Mouse (Mus musculus): Measurements from ENCODE around the gene Olfr1431. TPM values are rescaled to one million over a fixed set of nuclear protein-coding genes. Genes with fewer than 3 reads are reported as not detected.
"Not testable (repeated sequence)": the region's sequence is repeated elsewhere in the genome, so short reads cannot be mapped to it uniquely, and the experiment has no call there.

The Olfr1431 gene
- not detected for polyA plus RNA-seq (2021)

DNA sequence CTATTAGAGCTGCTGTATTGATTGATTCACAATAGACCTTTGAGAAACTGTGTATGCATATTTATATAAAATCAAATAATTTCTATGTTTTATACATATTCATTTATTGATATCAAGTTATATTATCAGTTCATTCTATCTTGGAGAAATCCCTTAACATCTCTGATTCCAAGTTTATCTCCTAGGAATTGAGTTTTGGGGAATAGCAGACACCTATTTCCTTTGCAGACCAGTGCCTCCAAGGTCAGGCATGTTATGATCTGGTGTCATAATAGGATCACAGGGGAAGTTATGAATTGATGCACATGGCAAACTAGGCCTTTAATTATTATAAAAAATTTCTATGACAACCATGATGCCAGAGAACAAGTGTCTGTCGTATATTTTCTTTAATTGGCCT is at the start of gene Olfr1431:
Gene Olfr1431, plus strand, starts transcription at position 301 of the 400 bp plus-strand sequence.
- no peak for DNase-seq (ENCODE audit: low read depth, low spot score)
- ATAC-seq = no peak
- POLR2A ChIA-PET = no interaction called here
- no peak for TF ChIP-seq CTCF (IDR thresholded peaks at IDR 0.05)
- CTCF ChIA-PET = no interaction called here
- H3K27me3 ChIP-seq = peaks cover 5% of the 10 kb centered on the region
- in situ Hi-C loops (cut with MboI; ENCODE audit: low pct_unique_long_range_greater_than_20kb) = no loop called here

GRCm38 (mm10) chr19:12170062-12170599 is 30.3 kb upstream of the Olfr1431 start, which contains the start of gene Olfr1555-ps1:
Olfr1555-ps1 (minus strand) TSS chr19:12170112.
- POLR2A ChIA-PET; DNase-seq (ENCODE audit: low read depth, low spot score); ATAC-seq; H3K27me3 ChIP-seq; in situ Hi-C loops (cut with MboI; ENCODE audit: low pct_unique_long_range_greater_than_20kb); CTCF ChIA-PET: not testable (repeated sequence)

DNA sequence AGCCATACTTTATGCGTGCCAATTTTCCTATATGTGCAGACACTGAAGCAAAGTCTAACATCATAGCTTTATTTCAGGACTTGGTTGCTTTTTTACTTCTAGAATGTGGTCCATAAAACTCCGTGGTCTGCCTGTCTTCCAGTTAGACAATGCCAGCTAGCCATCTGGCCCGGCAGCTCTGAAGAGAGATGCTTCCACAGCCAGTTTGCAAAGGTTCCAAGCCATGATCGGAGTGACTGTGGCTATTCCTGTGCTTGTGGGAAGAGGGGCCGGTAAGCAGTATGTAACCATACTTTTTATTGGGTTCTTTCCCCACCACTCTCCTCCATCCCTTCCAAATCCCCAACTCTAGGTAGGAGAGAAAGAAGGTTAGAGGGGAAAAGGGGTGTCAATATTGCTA is 25.0 kb upstream of the Olfr1431 start:
- H3K27me3 ChIP-seq; CTCF ChIA-PET; in situ Hi-C loops (cut with MboI; ENCODE audit: low pct_unique_long_range_greater_than_20kb); ATAC-seq; POLR2A ChIA-PET; DNase-seq (ENCODE audit: low read depth, low spot score): not testable (repeated sequence)

- POLR2A ChIA-PET; H3K27me3 ChIP-seq; CTCF ChIA-PET; ATAC-seq; in situ Hi-C loops (cut with MboI; ENCODE audit: low pct_unique_long_range_greater_than_20kb); DNase-seq (ENCODE audit: low read depth, low spot score): not testable (repeated sequence)
These were observed 1.4 kb upstream of the Olfr1431 start for GRCm38 (mm10) chr19:12199076-12199475.

DNA sequence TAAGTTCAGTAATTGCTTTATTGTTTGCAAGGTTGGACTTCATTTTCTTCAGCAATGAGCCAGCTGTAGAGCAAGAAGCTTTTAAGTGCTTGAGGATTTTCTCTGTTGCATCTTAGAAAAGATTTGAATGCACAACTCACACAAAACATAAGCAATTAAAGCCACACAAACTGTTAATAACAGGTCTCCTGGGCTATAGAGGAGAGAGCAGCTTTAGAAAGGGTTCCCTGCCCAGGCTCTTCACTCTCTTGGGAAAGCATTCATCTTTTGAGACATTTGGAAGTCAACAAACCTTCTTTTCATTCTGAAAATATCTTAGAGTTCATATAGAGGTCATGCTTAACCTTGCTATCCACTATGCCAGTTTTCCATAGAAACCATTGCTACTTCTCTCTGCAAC is 32.1 kb downstream of the Olfr1431 start, which contains the start of gene Olfr1432:
Gene Olfr1432, minus strand, starts transcription at position 101 of the 400 bp plus-strand sequence.
- CTCF ChIA-PET; DNase-seq (ENCODE audit: low read depth, low spot score); ATAC-seq; H3K27me3 ChIP-seq; POLR2A ChIA-PET; in situ Hi-C loops (cut with MboI; ENCODE audit: low pct_unique_long_range_greater_than_20kb): not testable (repeated sequence)

DNA sequence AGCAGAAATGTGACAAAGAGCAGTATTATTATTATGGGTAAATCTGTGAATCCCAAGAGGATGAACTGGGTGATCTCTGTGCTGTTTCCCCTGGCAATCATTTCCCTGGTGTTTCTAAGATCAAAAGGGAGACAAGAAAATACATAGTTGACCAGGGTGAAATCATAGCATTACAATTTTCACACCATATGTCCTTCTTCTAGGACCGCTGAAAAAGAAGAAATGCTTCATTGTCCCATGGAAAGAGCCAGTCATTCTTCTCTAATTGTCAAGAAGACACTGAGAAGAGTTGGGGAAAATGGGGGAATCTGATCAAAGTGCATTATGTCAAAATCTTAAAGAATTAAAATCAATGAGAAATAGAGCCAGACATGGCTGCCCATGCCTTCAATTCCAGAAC is 41.1 kb downstream of the Olfr1431 start, which contains the start of gene Olfr262:
Gene Olfr262, minus strand, starts transcription at position 101 of the 400 bp plus-strand sequence.
- ATAC-seq (no peak), DNase-seq (ENCODE audit: low read depth, low spot score) (no peak)
- POLR2A ChIA-PET = no interaction called here
- peaks cover 22% of the 10 kb centered on the region for H3K27me3 ChIP-seq
- in situ Hi-C loops (cut with MboI; ENCODE audit: low pct_unique_long_range_greater_than_20kb) = no loop called here
- CTCF ChIA-PET = no interaction called here
- TF ChIP-seq CTCF (IDR thresholded peaks at IDR 0.05) = no peak

DNA sequence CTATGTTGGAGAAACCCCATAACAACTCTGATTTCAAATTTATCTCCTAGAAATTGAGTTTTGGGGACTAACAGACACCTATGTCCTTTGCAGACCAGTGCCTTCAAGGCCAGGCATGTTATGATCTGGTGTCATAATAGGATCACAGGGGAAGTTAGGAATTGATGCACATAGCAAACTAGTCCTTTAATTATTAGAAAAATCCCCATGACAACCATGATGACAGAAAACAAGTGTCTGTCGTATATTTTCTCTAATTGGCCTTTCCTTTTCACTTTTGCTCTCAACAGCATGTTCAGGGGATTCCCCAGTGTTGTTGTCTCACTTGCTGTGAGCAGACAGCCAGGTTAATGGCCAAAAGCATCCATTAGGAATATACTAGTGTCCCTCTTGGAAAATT is 60.3 kb downstream of the Olfr1431 start, which contains the start of gene Olfr235:
Gene Olfr235, plus strand, starts transcription at position 301 of the 400 bp plus-strand sequence.
- no peak for TF ChIP-seq CTCF (IDR thresholded peaks at IDR 0.05)
- no peak for ATAC-seq
- ChIA-PET POLR2A (no interaction called here), CTCF (no interaction called here)
- in situ Hi-C loops (cut with MboI; ENCODE audit: low pct_unique_long_range_greater_than_20kb) = no loop called here
- DNase-seq (ENCODE audit: low read depth, low spot score) = no peak
- H3K27me3 ChIP-seq = peaks cover 17% of the 10 kb centered on the region

Other genes with a start within 250 kb of the Olfr1431 start
- 104 TPM for gene Osbp, start 234.7 kb upstream of the Olfr1431 start, polyA plus RNA-seq (2021)
- not detected for gene Olfr1423, start 159.3 kb upstream of the Olfr1431 start, polyA plus RNA-seq (2021)
- gene Olfr1424, start 138.0 kb upstream of the Olfr1431 start, polyA plus RNA-seq (2021) = not detected
- gene Olfr1425, start 122.9 kb upstream of the Olfr1431 start, polyA plus RNA-seq (2021) = not detected
- gene Olfr1426, start 108.6 kb upstream of the Olfr1431 start, polyA plus RNA-seq (2021) = not detected
- not detected for gene Olfr1427, start 97.3 kb upstream of the Olfr1431 start, polyA plus RNA-seq (2021)
- gene Olfr1428, start 84.7 kb upstream of the Olfr1431 start, polyA plus RNA-seq (2021) = not detected
- not detected for gene Olfr76, start 77.4 kb upstream of the Olfr1431 start, polyA plus RNA-seq (2021)
- not detected for gene Olfr1555-ps1, start 30.5 kb upstream of the Olfr1431 start, polyA plus RNA-seq (2021)
- not detected for gene Olfr1432, start 32.0 kb downstream of the Olfr1431 start, polyA plus RNA-seq (2021)
- not detected for gene Olfr262, start 41.0 kb downstream of the Olfr1431 start, polyA plus RNA-seq (2021)
- gene Olfr235, start 60.4 kb downstream of the Olfr1431 start, polyA plus RNA-seq (2021) = not detected
- not detected for gene Olfr1434, start 79.2 kb downstream of the Olfr1431 start, polyA plus RNA-seq (2021)
- gene Olfr1436, start 98.5 kb downstream of the Olfr1431 start, polyA plus RNA-seq (2021) = not detected
- not detected for gene Olfr1437, start 124.5 kb downstream of the Olfr1431 start, polyA plus RNA-seq (2021)
- not detected for gene Olfr1438-ps1, start 135.3 kb downstream of the Olfr1431 start, polyA plus RNA-seq (2021)
- gene Olfr1440, start 186.6 kb downstream of the Olfr1431 start, polyA plus RNA-seq (2021) = not detected
- not detected for gene Olfr1441, start 216.8 kb downstream of the Olfr1431 start, polyA plus RNA-seq (2021)
- gene Pfpl, start 227.3 kb downstream of the Olfr1431 start, polyA plus RNA-seq (2021) = not detected

Data from Patski (cell line).